1 mouse cellular context compared by ENCODE assay signal in the genomic region with DNA sequence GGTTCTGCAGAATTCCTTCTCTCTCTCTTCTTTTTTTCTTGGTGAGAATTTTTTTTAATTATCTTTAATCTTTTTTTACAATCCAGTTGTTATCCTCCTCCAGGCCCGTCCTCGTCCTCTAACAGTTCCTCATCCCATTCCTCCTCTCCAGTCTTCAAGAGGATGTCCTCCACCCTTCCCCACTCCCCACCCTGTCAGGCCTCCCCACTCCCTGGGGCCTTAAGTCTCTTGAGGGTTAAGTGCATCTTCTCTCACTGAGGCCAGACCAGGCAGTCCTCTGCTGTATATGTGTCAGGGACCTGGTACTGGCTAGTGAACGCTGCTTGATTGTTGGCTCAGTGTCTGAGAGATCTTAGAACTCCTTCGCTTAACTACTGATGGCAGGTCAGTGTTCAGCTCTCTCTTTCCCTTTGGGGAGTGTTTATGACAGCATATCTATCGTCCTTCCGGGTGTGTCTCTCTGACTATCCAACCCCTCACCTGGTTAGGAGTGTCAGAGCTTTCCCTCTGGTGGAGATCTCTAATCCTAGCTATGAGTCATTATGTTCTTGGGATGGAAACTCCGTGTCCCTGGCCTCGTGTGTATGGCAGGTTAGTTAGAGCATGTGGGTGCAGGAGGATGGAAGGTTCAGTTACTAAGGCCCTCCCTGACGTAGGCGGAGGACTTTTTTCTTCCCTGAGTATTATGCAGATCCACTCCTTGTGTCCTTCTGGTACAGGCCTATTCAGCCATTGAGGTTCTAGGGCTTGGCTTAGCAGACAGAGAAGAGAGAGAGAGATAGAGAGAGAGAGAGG.
TF ChIP-seq lines count a peak whose summit lies in the region.

No protein-coding gene starts in this region.

TF ChIP-seq in myocyte, 11 proteins besides CTCF, POLR2A, EP300 and RAD21 (continued from another document):
- no peak for TF ChIP-seq CEBPB (IDR thresholded peaks at IDR 0.05; ENCODE audit: insufficient read depth, poor library complexity, severe bottlenecking)
- TF ChIP-seq TCF12 (IDR thresholded peaks at IDR 0.05; ENCODE audit: insufficient read depth, poor library complexity, severe bottlenecking), result no peak
